Mouse (Mus musculus) heart, adult 9 months (tissue): ENCODE measurements around the gene Ccdc151.

Experiments used
- DNase-seq, 2 experiments: peaks; one replicate each; pipeline ENCODE4 v3.0.0; 2022; ENCODE audit warnings: low spot score in 2 of 2

The Ccdc151 gene

DNA sequence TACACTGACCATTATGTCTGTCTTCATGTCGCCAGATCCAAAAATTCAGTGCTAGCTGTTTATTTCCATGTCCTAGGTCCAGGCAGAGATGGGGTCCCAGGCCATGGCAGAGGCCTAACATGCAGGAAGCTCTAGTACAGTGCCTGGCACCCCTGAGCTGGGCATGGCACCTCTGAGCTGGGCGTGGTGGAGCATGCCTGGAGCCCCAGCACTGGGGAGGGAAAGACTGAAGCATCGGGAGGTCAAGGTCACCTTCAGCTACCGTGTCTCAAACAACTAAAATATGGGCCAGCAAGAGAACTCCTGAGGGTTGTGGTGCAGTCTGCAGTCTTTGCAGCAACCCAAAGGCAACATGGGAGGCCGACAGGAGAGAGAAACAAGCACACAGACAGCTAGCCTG is 44.1 kb downstream of the Ccdc151 start:
- DNase-seq, result no peak

DNA sequence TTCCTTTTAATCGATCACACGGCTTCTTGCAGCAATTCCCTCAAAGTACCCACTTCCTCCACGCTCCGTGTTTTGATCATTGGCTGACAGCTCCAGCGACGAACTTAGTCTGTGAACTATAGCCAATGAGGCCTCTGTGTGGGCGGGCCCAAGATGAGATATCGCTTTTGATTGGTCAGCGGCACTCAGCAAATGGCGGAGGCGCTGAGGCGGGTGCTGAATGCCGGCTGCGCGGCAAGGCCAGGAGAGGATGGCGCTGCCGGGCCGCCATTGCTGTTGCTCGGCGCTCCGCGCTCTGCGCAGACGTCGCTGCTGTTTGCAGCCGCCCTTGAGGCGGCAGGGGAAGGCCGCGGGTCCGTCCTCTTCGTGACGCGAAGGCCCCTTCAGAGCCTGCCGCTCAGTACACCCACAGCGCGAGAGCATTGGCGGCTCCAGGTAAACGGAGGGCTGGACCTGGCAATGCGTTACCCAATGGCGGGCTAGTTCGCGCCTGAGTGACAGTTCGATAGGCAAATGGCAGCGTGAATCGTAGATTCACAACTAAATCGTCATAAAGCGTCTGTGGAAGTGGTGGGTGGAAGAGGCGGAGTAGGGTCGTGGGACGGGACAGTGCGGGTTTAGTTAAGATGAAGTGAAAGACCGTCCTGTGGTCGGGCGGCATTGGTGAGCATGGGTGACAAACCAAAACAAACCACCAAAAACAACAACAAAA is 46.7 kb downstream of the Ccdc151 start, which contains the start of gene Swsap1:
Gene Swsap1 (plus strand): TSS at position 186 of the 712 bp plus-strand sequence.
- DNase-seq, result peak; percentile 99 to 100

DNA sequence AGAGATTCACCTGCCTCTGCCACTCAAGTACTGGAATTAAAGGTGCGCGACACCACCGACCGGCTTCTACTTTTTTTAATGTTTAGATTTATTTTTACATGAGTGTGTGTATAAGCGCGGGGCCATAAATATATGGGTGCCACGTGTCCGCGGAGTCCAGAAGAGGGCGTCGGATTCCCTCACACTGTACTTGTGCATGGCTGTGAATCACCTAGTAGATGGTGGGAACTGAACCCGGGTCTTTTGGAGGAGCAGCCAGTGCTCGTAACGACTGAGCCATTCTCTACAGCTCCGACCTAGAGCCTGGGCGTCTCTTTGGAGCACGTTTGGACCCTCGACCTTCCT is 47.2 kb downstream of the Ccdc151 start:
- no peak for DNase-seq

DNA sequence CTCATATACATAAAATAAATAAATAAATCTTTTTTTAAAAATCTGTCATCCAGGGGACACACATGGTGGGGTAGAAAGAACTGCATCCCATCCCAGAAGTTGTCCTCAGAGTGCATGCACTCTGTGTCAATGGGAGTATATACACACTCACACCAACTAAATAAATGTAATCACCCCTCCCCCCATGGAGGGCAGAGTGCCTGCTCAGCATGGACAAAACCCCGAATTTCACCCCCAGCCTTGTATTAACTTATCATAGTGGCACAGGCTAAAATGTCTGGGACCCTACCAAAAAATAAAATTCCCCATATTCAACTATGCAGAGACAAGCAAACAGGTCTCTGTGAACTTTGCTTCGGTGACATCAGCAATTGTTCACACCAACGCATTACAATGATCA is 47.8 kb downstream of the Ccdc151 start:
- DNase-seq, result no peak

DNA sequence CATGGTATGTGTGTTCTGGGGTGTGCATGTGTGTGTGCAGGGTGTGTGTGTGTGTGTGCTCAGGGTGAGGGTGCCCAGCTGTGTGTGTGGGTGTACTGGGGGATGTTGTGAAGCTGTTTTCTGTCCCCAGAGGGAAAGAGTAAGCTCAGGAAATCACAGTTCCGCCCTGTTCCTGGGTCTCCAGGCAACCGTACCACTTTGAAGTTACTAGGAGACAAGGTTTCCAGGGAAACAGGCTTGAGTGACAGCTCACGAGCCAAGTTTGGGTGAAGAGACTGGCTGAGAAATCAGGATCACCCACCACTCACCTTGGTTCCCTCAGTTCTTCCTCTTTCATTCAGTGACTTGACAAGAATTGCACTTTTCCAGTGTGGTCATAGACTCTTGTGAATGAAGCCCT is 48.8 kb downstream of the Ccdc151 start:
- DNase-seq, result no peak

DNA sequence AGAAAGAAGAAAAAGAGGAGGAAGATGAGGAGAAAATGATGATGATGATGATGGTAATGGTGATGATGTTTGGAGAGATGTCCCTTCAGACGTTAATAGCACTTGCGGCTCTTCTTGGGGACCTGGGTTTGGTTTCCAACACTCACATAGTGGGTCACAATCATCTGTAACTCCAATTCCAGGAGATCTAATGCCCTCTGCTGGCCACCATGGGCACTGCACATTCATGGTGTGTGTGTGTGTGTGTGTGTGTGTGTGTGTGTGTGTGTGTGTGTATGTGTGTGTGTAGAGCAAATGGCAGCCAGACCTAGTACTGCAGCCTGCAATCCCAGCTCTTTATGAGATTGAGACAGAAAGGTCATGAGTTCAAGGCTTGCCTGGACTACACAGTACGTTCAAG is 50.5 kb downstream of the Ccdc151 start:
- DNase-seq, result no peak

DNA sequence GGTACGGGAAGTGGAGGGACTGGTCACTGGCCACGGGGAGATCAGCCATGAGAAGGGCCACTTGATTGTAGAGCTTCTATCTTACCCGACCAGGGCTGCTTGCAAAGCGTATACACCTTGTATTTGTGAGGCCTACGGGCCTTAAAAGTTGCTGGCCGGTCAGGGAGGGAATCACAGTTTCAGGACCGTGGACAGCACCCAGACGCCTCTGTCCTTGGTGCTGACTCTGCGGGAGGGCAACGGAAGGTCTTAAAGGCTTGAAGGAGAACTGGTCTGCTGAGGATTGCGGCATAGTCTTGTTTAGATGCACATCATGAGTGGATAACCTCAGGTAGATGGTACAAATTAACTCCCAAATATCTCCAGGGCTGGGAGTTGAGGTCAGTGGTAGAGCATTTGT is 52.1 kb downstream of the Ccdc151 start:
- peak in 1 of 2 experiments; percentile 43 for DNase-seq

DNA sequence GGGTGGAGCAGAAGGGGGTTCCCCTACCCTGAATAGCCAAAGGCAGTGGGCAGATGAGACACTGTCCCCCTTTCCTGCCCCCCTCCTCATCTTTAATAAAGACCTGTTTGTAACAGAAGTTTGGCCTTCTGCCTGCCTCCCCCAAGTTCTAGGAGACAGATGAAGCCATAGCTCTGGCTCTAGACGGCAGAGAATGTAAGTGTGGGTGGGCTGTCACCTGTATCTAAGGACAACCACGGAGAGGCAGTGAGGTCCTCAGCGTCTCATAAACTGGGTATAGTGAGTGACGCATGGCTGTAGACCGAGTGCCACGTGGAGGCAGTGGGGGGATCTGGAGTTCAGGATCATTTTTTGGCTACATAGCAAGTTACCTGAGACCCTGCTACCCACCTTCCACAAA is 53.6 kb downstream of the Ccdc151 start:
- DNase-seq, result no peak

DNA sequence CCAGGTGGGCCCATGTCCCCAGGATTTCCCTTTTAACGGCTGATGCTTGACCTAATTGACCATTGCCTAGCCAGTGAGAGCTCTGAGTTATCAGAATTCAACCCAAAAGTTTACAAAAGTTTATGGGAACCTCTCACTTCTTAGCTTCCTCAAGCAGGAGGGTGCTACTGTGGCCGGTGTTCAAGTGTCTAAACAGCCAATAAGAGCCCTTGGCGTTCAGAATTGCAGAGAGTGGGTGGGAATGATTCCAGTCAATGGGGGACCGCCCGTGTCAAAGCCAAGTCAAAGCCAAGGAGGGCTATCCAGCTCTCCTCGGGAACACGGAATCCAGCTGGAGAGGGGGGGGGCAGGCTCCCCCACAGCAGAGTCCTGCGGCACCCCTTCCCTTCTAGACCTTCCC is 54.3 kb downstream of the Ccdc151 start:
- no peak for DNase-seq

DNA sequence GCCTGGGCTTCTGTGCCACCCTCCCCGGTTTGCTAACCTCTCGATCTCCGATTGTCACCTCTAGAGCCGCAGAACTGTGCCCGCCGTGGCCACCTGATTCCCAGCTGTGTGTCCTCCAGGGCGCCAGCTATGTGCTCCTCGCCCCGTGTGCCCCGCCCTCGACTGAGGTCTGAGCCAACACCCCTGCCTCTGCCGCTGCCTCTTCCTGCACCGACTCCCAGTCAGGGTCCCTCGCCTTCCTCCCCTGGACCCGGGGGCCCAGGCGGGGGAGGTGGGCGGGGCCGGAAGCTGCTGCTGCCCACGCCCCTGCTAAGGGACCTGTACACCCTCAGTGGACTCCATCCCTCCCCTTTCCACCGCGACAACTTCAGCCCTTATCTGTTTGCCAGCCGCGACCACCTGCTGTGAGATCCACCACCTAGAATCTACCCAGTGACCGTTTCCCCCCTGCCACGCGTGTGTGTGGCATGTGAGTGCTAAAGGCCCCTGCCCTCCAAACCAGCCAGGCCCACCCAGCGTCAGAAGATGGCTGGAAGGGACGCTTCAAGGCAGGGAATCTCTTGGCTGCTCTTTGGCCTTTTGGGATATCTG is 54.8 kb downstream of the Ccdc151 start:
- no peak for DNase-seq

DNA sequence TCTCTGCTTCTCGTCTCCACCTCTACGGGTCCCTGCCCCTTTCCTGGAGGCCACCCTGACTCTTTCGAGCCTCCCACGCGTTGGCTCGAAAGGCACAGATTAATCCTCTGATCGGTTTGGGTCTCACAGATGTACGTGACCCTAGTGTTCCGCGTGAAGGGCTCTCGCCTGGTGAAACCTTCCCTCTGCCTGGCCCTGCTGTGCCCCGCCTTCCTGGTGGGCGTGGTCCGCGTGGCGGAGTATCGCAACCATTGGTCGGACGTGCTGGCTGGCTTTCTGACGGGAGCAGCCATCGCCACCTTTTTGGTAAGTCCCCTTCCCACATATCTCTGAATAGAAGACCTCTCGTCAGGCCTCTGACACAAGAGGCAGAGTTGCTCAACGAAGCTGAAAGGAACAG is 58.2 kb downstream of the Ccdc151 start:
- no peak for DNase-seq

DNA sequence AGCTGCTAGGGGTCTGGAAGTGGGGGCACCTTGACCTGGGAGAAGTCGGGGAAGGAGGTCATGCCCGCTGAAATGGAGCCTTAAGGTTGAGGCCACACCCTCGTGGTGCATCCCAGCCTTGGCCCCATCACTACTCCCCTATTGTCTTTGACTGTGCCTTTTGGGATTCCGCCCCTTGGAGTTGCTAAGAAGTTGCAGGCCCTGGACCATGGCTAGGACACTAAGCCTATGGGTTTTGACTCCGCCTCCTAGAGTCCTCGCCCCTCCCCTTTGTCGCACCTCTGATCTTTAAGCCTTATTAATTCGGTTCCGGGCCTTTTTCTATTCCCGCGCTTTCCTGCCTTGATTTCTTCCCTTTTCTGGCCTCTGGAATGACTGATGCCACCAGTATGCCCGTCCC is 58.8 kb downstream of the Ccdc151 start:
- no peak for DNase-seq

DNA sequence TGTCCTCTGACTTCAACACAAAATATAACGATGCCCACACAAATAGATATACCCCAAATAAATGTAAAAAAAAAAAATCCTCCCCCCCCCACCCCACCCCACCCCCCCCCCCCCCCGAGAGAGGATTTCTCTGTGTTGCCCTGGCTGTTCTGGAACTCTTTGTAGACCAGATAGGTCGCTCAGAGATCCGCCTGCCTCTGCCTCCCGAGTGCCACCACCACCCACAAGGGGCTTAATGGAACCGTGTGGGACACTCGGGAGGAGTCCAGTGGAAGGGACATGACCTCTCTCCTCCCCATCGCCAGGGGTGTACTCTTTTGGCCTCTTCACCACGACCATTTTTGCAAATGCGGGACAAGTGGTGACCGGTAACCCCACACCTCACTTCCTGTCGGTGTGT is 59.4 kb downstream of the Ccdc151 start:
- no peak for DNase-seq
